Mouse (Mus musculus) hindbrain, postnatal 0 days (tissue): Measurements from ENCODE around the gene Syt1. TPM values are rescaled to one million over a fixed set of nuclear protein-coding genes. Genes with fewer than 3 reads are reported as not detected.

ENCODE experiments used
- ATAC-seq: fragments of 200-750 bp; cut with Nextera tagmentation; 2 replicates; pipeline ENCODE4 v1.8.0; 2017; ENCODE audit warnings: mild to moderate bottlenecking, moderate TSS enrichment, moderate library complexity
- DNase-seq: peaks from one replicate; pipeline ENCODE4 v3.0.0-alpha.2; 2015; ENCODE audit warnings: low spot score
- H3K27ac ChIP-seq: fragments of 300-500 bp; sonication (generic); 2 replicates; pipeline ENCODE4 v1.5.1; 2014; ENCODE audit warnings: mild to moderate bottlenecking
- H3K27me3 ChIP-seq: fragments of 300-500 bp; sonication (generic); 2 replicates; pipeline ENCODE4 v1.6.1; 2014; ENCODE audit warnings: low read length, mixed read lengths; ENCODE audit not compliant: insufficient read depth
- H3K36me3 ChIP-seq: fragments of 300-500 bp; sonication (generic); 2 replicates; pipeline ENCODE4 v1.6.1; 2014; ENCODE audit warnings: low read length, mixed read lengths; ENCODE audit not compliant: insufficient read depth
- H3K4me1 ChIP-seq: fragments of 300-500 bp; sonication (generic); 2 replicates; pipeline ENCODE4 v1.6.1; 2014; ENCODE audit warnings: antibody characterized with exemption, low read length, mixed read lengths; ENCODE audit not compliant: insufficient read depth
- H3K4me2 ChIP-seq: fragments of 300-500 bp; sonication (generic); 2 replicates; pipeline ENCODE4 v1.6.1; 2014; ENCODE audit warnings: low read depth, mild to moderate bottlenecking, low read length, moderate library complexity, mixed read lengths
- H3K4me3 ChIP-seq: fragments of 300-500 bp; sonication (generic); 2 replicates; pipeline ENCODE4 v1.5.1; 2014; ENCODE audit warnings: low read length
- H3K9ac ChIP-seq: fragments of 300-500 bp; sonication (generic); replicated peaks from 2 replicates; pipeline ENCODE4 v1.6.1; 2014; ENCODE audit warnings: mild to moderate bottlenecking, low read length, moderate library complexity, mixed read lengths
- H3K9me3 ChIP-seq: fragments of 300-500 bp; sonication (generic); 2 replicates; pipeline ENCODE4 v1.6.1; 2016; ENCODE audit warnings: low read length, mixed read lengths
- CTCF ChIP-seq: IDR thresholded peaks from 2 replicates; pipeline ENCODE4 v1.5.1; 2016; ENCODE audit warnings: antibody characterized with exemption, control low read depth, low read depth
- WGBS: fragments of 180-500 bp; shearing (Covaris S2); extraction: QIAGEN DNeasy Blood & Tissue Kit; methylation state at CpG from one replicate; pipeline ENCODE4 v1.1.7; 2014; 5-methylcytosine and 5-hydroxymethylcytosine counted together
- polyA plus RNA-seq: library from polyadenylated mRNA; unstranded; fragments of >200 nt; fragmentation: Nextera tagmentation; extraction: Ambion mirVana; gene quantifications from 2 replicates; pipeline ENCODE4 v1.2.1, GENCODE M21; 2015
- total RNA-seq: library from RNA; depleted of rRNA; stranded (reverse); fragments of >200 nt; gene quantifications from 2 replicates; pipeline ENCODE4 v1.2.3, GENCODE M21; 2014

The Syt1 gene
- total and polyA plus RNA-seq, 2 experiments from 2014 or later, result 96.1 to 147 TPM

DNA sequence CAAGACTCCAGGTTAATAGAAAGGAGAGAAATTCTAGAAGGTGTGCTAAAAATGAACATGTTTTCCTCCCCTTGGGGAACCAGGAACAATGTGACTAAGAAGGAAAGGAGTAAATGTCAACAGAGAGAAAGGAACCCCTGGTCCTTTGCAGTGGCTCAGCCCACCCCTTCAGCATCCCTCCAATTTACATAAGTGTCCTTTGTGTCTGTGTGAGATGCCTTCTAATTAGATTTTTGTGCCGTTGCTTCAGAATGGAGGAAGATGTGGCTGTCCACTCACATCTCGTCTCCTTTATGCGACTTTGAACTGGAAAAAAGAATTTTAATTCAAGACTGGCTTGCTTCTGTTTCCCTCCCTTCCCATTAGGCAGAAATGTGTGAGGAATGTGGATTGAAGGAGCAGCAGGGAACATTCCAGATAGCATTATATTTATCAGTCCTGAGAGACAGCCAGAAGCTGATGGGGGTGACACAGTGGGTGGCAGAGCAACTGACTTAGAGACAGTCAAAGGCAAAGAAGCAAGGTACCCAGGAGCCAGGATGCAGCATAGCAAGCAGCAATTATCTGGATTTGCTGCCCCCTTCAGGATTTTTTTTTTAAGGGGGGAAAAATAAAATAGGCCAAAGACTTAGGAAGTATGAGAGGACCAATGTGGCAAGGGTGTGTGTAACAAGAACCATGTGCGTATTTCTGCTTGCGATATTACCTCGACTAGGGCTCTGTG, 486.3 kb downstream of the Syt1 start:
- no peaks in the 10 kb centered on the region for H3K36me3 ChIP-seq
- DNase-seq, result peak; percentile 59
- no peak overlapping the region for H3K4me3 ChIP-seq
- H3K9me3 ChIP-seq, result no peaks in the 10 kb centered on the region
- 42% methylated on average over 6 of the region's 6 CpGs for WGBS
- H3K4me2 ChIP-seq, result no peak overlapping the region
- ATAC-seq, result peak; percentile 82
- no peak overlapping the region for H3K27ac ChIP-seq
- no peaks in the 10 kb centered on the region for H3K4me1 ChIP-seq
- TF ChIP-seq CTCF, result peak; percentile 45
- no peak overlapping the region for H3K9ac ChIP-seq
- no peaks in the 10 kb centered on the region for H3K27me3 ChIP-seq

DNA sequence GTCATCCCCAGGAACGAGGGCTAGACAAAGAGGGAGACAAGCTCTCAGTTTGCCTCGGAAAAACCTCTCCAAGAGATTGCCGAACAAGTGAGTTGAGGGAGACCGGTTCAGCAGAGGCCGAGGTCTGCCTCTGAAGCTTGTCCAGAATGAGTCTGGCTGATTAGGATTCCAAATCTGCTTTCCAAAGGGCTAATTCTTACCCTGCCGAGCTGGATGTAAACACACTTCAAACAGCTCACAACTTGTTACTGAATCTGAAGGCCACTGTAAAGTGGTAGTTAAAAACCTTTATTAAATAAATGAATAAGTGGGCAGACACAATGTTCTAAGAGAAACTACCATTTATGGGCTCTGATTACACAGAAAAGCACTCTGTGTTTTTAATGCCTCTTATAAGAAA, 491.6 kb downstream of the Syt1 start:
- Histone ChIP-seq H3K36me3 (no peaks in the 10 kb centered on the region), H3K9me3 (no peaks in the 10 kb centered on the region), H3K4me1 (no peaks in the 10 kb centered on the region), H3K27ac (no peak overlapping the region), H3K27me3 (no peaks in the 10 kb centered on the region), H3K9ac (no peak overlapping the region), H3K4me3 (no peak overlapping the region), H3K4me2 (no peak overlapping the region)
- 49% methylated on average over 6 of the region's 6 CpGs for WGBS
- no peak for TF ChIP-seq CTCF
- no peak for DNase-seq
- ATAC-seq, result no peak

DNA sequence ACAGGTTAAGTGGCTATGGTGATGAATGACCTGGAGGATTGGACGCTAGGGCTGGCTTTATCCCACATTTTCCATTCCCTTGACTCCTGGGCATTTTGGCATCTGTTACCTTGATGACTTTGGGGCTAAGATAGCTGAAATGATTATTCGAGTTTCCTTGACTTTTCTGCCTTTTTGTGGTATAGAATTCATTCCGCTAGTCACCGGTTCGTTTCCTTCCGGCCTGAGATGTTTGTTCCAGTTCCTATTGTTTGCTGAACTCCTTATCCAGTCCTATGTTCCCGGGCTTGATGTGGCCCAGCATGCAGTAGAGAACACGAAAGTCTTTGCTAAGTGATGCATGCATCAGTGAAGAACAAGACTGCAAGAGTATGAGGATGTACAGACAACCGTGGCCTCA, 493.7 kb downstream of the Syt1 start:
- 67% methylated on average over 9 of the region's 9 CpGs for WGBS
- Histone ChIP-seq H3K9me3 (no peaks in the 10 kb centered on the region), H3K27ac (no peak overlapping the region), H3K4me2 (no peak overlapping the region), H3K9ac (no peak overlapping the region), H3K4me3 (no peak overlapping the region), H3K4me1 (no peaks in the 10 kb centered on the region), H3K36me3 (no peaks in the 10 kb centered on the region), H3K27me3 (no peaks in the 10 kb centered on the region)
- TF ChIP-seq CTCF, result no peak
- ATAC-seq (no peak), DNase-seq (no peak)

DNA sequence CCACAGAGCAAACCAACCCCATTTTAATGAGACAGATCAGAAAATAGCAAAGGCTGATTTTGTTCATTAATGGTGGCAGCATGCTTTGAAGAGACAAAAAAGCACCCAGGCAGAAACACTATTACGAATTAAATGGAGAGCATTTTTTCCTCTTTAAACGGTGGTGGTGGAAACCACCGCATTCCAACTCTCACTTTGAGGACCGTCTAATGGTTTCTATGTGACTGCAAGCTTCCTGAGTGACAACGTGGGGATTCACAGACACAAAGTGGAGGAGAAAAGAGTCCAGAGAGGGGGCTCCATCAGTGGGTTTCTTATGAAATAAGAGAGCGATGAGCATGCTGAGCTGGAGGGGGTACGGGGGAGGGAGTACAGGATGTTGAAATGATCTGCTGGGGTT, 496.1 kb downstream of the Syt1 start:
- H3K36me3 ChIP-seq, result no peaks in the 10 kb centered on the region
- no peaks in the 10 kb centered on the region for H3K27me3 ChIP-seq
- H3K4me3 ChIP-seq, result no peak overlapping the region
- no peak for TF ChIP-seq CTCF
- WGBS, result 53% methylated on average over 7 of the region's 7 CpGs
- DNase-seq (no peak), ATAC-seq (no peak)
- no peak overlapping the region for H3K27ac ChIP-seq
- H3K9ac ChIP-seq, result no peak overlapping the region
- no peaks in the 10 kb centered on the region for H3K4me1 ChIP-seq
- H3K9me3 ChIP-seq, result no peaks in the 10 kb centered on the region
- H3K4me2 ChIP-seq, result no peak overlapping the region

DNA sequence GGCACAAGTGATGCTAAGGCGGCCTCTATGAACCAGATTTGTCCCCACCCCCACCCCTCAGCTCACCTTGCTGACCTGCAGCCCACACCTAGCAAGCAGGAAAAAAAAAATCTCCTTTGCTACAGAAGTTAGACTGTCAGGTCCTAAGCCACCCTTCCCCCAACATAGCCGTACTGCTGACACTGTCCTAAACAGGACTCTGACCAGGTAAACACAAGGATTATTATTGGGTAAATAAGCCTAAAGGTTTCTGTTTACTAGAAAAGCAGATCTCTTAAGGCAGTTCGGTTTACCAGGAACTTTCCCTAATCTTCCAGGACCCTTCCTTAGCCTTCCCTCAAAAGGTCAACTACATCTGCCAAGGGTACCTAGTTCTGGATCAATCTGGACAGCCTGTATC, 501.2 kb downstream of the Syt1 start:
- H3K27ac ChIP-seq, result no peak overlapping the region
- no peaks in the 10 kb centered on the region for H3K9me3 ChIP-seq
- H3K9ac ChIP-seq, result no peak overlapping the region
- DNase-seq (no peak), ATAC-seq (no peak)
- TF ChIP-seq CTCF, result no peak
- no peak overlapping the region for H3K4me3 ChIP-seq
- no peaks in the 10 kb centered on the region for H3K27me3 ChIP-seq
- H3K4me2 ChIP-seq, result no peak overlapping the region
- no peaks in the 10 kb centered on the region for H3K4me1 ChIP-seq
- no peaks in the 10 kb centered on the region for H3K36me3 ChIP-seq
- 88% methylated on average over 3 of the region's 3 CpGs for WGBS

DNA sequence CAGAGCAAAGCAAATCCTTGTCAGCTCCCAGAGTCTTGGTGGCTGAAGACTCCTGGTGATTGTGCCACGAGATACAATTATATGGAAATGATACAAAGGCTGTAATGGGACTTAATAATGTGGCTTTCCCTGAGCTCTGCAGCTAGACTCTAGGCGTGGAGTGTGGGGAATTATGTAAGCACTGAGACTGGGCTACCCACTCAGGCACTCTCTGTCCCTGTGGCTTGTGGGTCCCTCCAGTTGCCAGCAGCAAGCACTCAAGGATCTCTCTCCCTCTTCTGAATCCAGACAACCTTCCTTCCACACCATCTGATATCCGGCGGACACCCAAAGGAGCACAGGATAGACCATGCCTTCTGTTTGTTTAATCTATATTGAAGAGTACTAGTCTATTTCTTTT, 503.9 kb downstream of the Syt1 start:
- WGBS, result 84% methylated on average over 4 of the region's 4 CpGs

DNA sequence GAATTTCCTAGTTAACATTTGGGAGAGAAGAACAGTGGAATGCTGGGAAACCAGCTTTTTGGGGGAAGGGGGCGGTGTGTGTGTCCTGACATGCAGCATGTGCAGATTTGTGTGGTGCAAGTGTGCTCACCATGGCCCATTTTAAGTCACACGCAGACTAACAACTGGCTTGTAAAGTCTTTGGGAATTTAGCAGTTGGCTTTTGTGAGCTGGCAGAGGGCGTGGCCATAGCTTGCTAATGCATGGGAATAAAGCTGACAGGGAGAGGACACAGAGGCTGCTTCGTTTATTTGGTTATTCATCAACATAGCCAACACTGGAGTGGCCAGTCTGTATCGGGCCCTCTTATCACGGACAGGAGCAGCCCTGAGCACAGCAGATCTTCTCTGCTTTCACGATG, 505.9 kb downstream of the Syt1 start:
- Histone ChIP-seq H3K9me3 (no peaks in the 10 kb centered on the region), H3K27me3 (no peaks in the 10 kb centered on the region), H3K27ac (no peak overlapping the region), H3K4me1 (no peaks in the 10 kb centered on the region), H3K36me3 (no peaks in the 10 kb centered on the region), H3K4me2 (no peak overlapping the region), H3K9ac (no peak overlapping the region), H3K4me3 (no peak overlapping the region)
- no peak for TF ChIP-seq CTCF
- ATAC-seq (no peak), DNase-seq (no peak)
- 65% methylated on average over 7 of the region's 7 CpGs for WGBS

More for the DNA sequence above, 503.9 kb downstream of the Syt1 start:
- Histone ChIP-seq H3K36me3 (no peaks in the 10 kb centered on the region), H3K27me3 (no peaks in the 10 kb centered on the region), H3K9me3 (no peaks in the 10 kb centered on the region), H3K4me1 (no peaks in the 10 kb centered on the region), H3K9ac (no peak overlapping the region), H3K27ac (no peak overlapping the region), H3K4me3 (no peak overlapping the region), H3K4me2 (no peak overlapping the region)
- TF ChIP-seq CTCF, result no peak
- DNase-seq, result no peak
- ATAC-seq, result no peak
